Mouse (Mus musculus): ENCODE data around the gene Adnp.
"Not testable (repeated sequence)": the region's sequence is repeated elsewhere in the genome, so short reads cannot be mapped to it uniquely, and the experiment has no call there.

Adnp gene

DNA sequence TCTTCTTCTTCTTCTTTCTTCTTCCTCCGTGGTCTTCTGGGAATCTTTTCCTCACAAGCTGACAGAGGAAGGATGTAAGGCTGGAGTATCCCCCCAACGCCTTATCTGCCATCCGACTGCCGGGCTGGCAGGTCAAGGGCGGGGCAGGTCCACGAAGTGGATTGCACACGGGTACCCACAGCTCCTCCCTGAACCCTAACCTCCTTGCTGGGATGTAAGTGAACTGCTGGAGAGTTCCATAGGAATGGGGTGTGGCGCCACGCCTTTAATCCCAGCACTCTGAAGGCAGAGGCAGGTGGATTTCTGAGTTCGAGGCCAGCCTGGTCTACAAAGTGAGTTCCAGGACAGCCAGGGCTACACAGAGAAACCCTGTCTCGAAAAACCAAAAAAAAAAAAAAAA is 48.9 kb downstream of the Adnp start:
- not testable (repeated sequence) for DNase-seq (ENCODE audit: low spot score in 2 of 2)

DNA sequence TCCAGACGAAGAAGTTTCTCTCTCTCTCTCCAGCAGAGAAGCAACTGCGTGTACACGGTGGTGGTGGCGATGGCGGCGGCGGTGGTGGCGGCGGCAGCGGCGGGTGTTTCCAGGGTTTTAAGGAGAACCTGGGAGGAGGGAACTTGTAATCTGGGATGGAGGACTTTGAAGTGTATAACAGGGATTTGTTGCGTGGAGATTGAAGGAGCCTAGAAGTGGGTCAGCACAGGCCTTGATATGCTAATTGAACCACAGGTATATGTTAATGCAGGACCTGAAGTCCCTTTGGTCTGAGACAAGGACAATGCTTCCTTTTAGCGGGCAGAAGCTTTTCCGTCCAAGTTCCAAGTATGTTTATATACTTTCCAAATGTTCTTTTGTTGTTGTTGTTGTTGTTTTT is 50.6 kb downstream of the Adnp start:
- no peak for DNase-seq (ENCODE audit: low spot score in 2 of 2)

DNA sequence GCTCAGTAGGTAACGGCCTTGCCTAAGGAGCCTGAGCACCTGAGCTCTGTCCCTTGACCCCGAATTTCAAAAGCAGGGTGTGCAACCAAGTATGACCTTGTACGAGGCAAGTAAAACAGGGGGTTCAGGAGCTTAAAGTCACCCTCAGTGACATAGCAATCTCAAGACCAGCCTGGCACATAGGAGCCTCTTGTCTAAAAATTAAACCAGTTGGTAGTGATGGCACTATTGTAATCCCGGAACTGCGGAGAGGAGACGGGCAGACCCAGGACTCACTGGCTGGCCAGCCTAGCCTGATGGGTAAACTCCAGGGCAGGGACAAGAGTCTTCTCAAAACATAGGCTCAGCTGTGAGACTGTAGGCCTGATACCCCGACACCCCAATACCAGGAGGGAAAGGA is 51.2 kb downstream of the Adnp start:
- no peak for DNase-seq (ENCODE audit: low spot score in 2 of 2)

DNA sequence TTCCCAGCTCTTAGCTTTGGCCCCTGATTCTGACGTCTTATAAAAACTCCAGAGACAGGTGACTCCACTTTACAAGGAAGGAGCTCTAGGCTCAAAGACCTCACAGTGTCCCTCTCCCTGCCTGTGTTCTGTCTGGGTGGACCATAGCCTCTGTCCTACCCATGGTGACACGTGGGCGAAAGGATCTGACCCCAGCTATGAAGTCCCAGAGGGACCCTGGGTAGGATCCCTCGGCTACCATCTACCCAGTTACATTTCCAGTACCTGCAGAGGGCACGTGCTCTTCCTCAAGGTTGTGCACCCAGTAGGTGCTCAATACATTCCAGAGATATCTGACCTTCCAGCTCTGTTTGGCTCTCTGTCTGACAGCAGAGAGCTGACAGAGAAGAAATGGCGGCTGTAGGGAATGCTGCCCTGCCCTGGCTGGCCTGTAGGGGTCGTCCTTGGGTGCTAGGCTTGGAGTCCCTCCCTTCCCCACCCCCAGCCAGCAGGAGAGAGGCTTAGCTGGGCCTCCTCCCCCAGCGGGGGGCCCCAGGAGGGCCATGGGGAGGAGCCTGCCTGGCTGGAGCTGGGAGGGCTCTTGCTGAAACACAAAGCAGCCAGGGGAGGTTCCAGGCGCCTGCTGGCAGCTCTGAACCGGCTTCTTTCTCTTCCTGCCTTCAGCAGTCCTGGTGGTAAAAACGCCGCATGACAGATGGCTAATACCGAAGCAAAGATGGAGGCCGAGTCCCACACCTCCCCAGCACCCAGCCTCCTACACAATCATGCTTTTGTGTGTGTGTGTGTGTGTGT is 52.6 kb downstream of the Adnp start:
- peak; percentile 45 to 67 for DNase-seq (ENCODE audit: low spot score in 2 of 2)

DNA sequence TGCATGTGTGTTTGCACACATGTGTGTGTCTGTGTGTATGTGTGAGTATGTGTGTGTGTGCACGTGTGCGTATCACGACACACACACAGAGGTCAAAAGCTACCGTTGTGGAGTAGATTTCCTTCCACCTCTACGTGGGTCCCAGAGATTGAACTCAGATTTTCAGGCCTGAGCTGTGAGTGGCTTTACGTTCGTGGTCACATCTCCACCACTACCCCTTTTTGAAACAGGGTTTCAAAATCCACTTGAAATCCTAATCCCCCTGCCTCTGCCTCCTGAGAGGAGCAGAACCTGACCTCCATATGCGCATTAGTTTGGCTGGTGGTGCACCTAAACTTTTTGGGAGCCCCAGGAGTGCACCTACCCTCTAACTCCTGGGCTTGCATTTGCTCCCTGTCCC is 57.7 kb downstream of the Adnp start:
- no peak for DNase-seq (ENCODE audit: low spot score in 2 of 2)

DNA sequence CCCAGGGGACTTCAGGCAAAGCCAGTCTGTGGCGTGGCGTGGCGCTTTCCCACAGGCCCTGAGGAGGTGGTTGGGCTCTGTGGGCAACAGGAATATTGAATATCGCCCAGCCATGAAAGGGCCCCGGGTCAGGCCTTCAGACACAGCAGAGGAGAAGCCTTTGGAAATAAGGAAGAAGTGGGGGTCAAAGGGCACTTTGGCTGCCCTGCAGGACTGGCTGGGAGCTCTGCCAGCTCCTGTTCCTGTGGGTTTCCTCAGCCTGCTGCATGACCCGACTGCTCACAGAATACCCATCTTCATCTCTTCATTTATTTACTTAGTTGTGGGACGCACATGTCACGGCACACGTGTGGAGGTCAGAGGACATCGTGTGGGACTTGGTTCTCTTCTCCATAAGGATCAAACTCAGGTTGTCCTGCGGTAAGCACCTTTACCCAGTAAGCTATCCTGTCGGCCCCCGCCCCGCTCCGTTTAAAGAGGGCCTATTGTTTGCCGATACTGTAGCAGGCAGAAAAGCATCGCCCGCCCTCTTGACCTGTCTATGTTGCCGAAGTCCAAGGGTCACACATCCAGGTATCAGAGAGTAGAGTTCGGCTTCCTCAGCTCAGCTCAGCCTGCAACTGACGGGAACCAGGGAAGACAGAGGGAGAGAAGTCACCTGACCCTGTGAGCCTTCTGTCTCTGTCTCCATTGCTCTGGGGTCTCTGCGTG is 59.0 kb downstream of the Adnp start:
- DNase-seq (ENCODE audit: low spot score in 2 of 2), result no peak

DNA sequence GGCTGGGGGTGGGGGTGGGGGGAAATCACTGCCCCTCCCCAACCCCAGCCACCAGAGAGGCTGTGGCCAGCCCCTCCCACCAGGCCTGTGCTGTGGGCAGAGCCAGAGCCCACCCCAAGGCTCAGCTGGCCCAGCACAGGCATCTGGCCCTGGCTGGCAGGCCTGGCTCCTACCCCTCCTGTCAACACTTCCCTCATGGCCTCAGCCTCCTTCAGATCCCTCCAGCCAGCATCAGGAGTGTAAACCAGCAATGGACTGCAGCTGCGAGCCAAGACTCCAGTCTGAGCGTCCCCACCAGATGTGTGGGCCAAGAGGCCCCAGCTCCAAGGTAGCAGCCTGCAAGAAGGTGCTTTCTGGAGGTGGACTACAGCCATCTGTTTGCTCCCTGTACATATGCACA is 61.5 kb downstream of the Adnp start:
- no peak for DNase-seq (ENCODE audit: low spot score in 2 of 2)

DNA sequence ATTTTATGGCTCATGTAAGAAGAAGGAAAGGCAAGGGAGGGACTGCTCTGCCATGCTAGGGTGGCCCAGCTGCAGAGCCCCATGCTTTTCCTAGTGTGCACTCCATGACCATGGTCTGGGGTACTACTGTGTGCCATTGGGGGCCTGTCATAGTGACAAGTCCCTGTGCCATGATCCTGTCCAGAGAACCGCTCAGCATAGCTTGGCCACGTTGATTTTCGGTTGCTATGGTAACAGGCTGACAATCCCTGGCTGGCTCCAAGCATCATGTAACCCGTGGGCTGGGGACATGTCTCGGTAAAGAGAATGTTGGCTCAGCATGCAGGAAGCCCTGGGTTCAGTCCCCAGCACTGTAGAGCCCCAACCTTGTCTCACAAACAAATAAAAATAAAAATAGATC is 63.1 kb downstream of the Adnp start:
- DNase-seq (ENCODE audit: low spot score in 2 of 2), result peak in 1 of 2 experiments; percentile 19

DNA sequence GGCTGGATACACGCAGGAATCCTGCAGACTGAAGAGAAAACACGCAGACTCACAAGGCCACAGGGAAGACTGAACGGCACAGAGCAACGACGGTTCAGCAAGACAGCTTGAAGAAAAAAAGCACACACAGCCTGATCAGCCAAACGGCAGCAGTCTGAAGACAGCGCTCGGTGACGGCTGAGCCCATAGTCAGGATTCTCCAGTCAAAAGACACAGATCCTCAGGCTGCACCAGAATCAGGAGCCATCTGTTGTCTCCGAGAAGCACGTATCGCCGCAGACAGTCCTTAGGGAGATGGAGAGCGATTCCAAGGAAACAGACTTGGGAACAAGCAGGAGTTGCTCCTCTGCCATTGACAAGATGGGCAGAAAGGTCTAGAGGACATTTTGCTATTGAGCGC is 69.8 kb downstream of the Adnp start:
- no peak for DNase-seq (ENCODE audit: low spot score in 2 of 2)
